Mouse (Mus musculus): ENCODE measurements at regions not wholly inside any gene's neighbourhood (a gene's known extent, or its start where the extent isn't known, plus 50 kb on each side); places are given as distances from the start of the nearest gene placed in this dataset.
A peak's percentile ranks its signal among the peaks of the same experiment; 100 is the strongest.

GRCm38 (mm10) chr15:20207199-20207598 lies 241.9 kb upstream of the Cdh12 start:
- DNase-seq: no peak

- DNase-seq: peak; percentile 3
Measured at GRCm38 (mm10) chr15:20222054-20222453, 227.0 kb upstream of the Cdh12 start.

GRCm38 (mm10) chr15:20223271-20223981 lies 225.6 kb upstream of the Cdh12 start:
- DNase-seq: peak; percentile 18

GRCm38 (mm10) chr15:20223982-20224339 lies 225.1 kb upstream of the Cdh12 start:
- DNase-seq: no peak

- no peak for DNase-seq
Measured at GRCm38 (mm10) chr15:20265367-20265900, 183.6 kb upstream of the Cdh12 start.

GRCm38 (mm10) chr15:20313917-20314316 lies 135.1 kb upstream of the Cdh12 start:
- DNase-seq: no peak

GRCm38 (mm10) chr15:20323579-20323978 lies 125.5 kb upstream of the Cdh12 start:
- peak; percentile 5 for DNase-seq
